Mouse (Mus musculus) embryonic facial prominence, embryonic 13.5 days (tissue): ENCODE data around the gene Olfr266. TPM values are rescaled to one million over a fixed set of nuclear protein-coding genes. Genes with fewer than 3 reads are reported as not detected.

ENCODE experiments used
- ATAC-seq: fragments of 200-750 bp; cut with Nextera tagmentation; 2 replicates; pipeline ENCODE4 v1.8.0; 2017; ENCODE audit warnings: low read depth; ENCODE audit not compliant: insufficient number of reproducible peaks, insufficient read depth, low FRiP score, low TSS enrichment
- H3K27ac ChIP-seq: fragments of 300-500 bp; sonication (generic); 2 replicates; pipeline ENCODE4 v1.5.1; 2015; ENCODE audit warnings: moderate library complexity, mild to moderate bottlenecking, inconsistent platforms
- H3K27me3 ChIP-seq: fragments of 300-500 bp; sonication (generic); 2 replicates; pipeline ENCODE4 v1.6.1; 2015; ENCODE audit warnings: mild to moderate bottlenecking, inconsistent platforms
- H3K36me3 ChIP-seq: fragments of 300-500 bp; sonication (generic); 2 replicates; pipeline ENCODE4 v1.6.1; 2015; ENCODE audit warnings: mild to moderate bottlenecking, inconsistent platforms
- H3K4me1 ChIP-seq: fragments of 300-500 bp; sonication (generic); 2 replicates; pipeline ENCODE4 v1.6.1; 2015; ENCODE audit warnings: inconsistent platforms
- H3K4me2 ChIP-seq: fragments of 300-500 bp; sonication (generic); 2 replicates; pipeline ENCODE4 v1.6.1; 2015; ENCODE audit warnings: moderate library complexity, mild to moderate bottlenecking, inconsistent platforms
- H3K4me3 ChIP-seq: fragments of 300-500 bp; sonication (generic); 2 replicates; pipeline ENCODE4 v1.5.1; 2015; ENCODE audit warnings: mild to moderate bottlenecking, inconsistent platforms
- H3K9ac ChIP-seq: fragments of 300-500 bp; sonication (generic); 2 replicates; pipeline ENCODE4 v1.6.1; 2015; ENCODE audit warnings: mild to moderate bottlenecking, inconsistent platforms
- H3K9me3 ChIP-seq: fragments of 300-500 bp; sonication (generic); 2 replicates; pipeline ENCODE4 v1.6.1; 2016; ENCODE audit warnings: inconsistent platforms
- WGBS: fragments of 180-500 bp; shearing (Covaris S2); methylation state at CpG from one replicate; pipeline ENCODE4 v1.1.7; 2015; ENCODE audit warnings: mixed read lengths; 5-methylcytosine and 5-hydroxymethylcytosine counted together
- polyA plus RNA-seq: library from polyadenylated mRNA; unstranded; fragments of >200 nt; fragmentation: Nextera tagmentation; extraction: Ambion mirVana; gene quantifications from 2 replicates; pipeline ENCODE4 v1.2.1, GENCODE M21; 2015

The Olfr266 gene
- polyA plus RNA-seq = not detected in 2 replicates

- Histone ChIP-seq H3K36me3 (no peaks in the 10 kb centered on the region), H3K4me1 (no peaks in the 10 kb centered on the region), H3K4me2 (no peak within 1 kb of the TSS), H3K27me3 (no peaks in the 10 kb centered on the region), H3K27ac (no peak within 1 kb of the TSS), H3K9ac (no peak within 1 kb of the TSS), H3K4me3 (no peak within 1 kb of the TSS), H3K9me3 (no peaks in the 10 kb centered on the region)
- 80% methylated on average over 1 of the region's 1 CpGs for WGBS
- no peak for ATAC-seq
Measured at GRCm38 (mm10) chr3:106826187-106826586, at the start of gene Olfr266. Olfr266 (minus strand) TSS chr3:106826287.

- ATAC-seq = no peak
- H3K36me3 ChIP-seq = no peaks in the 10 kb centered on the region
- H3K27me3 ChIP-seq = no peaks in the 10 kb centered on the region
- H3K9me3 ChIP-seq = no peaks in the 10 kb centered on the region; the same call in 1 of the 2 replicates
- H3K4me2 ChIP-seq = no peak overlapping the region
- H3K9ac ChIP-seq = no peak overlapping the region
- H3K4me1 ChIP-seq = no peaks in the 10 kb centered on the region
- no peak overlapping the region for H3K4me3 ChIP-seq
- 93% methylated on average over 1 of the region's 1 CpGs for WGBS
- H3K27ac ChIP-seq = no peak overlapping the region
Measured at GRCm38 (mm10) chr3:106875626-106876025, 49.5 kb upstream of the Olfr266 start.

GRCm38 (mm10) chr3:106872893-106873292, 46.8 kb upstream of the Olfr266 start:
- no peaks in the 10 kb centered on the region for H3K27me3 ChIP-seq
- H3K4me1 ChIP-seq = no peaks in the 10 kb centered on the region
- no peak overlapping the region for H3K27ac ChIP-seq
- no peak overlapping the region for H3K4me2 ChIP-seq
- H3K36me3 ChIP-seq = no peaks in the 10 kb centered on the region
- H3K9me3 ChIP-seq = no peaks in the 10 kb centered on the region; the same call in 1 of the 2 replicates
- no peak for ATAC-seq
- no peak overlapping the region for H3K9ac ChIP-seq
- H3K4me3 ChIP-seq = no peak overlapping the region

- no peaks in the 10 kb centered on the region for H3K4me1 ChIP-seq
- H3K27me3 ChIP-seq = no peaks in the 10 kb centered on the region
- no peak overlapping the region for H3K4me2 ChIP-seq
- WGBS = 70% methylated on average over 1 of the region's 1 CpGs
- no peak overlapping the region for H3K9ac ChIP-seq
- no peak for ATAC-seq
- no peaks in the 10 kb centered on the region for H3K36me3 ChIP-seq
- H3K4me3 ChIP-seq = no peak overlapping the region
- H3K9me3 ChIP-seq = no peaks in the 10 kb centered on the region; the same call in 1 of the 2 replicates
- no peak overlapping the region for H3K27ac ChIP-seq
Measured at GRCm38 (mm10) chr3:106832107-106832506, 6.0 kb upstream of the Olfr266 start.

GRCm38 (mm10) chr3:106817676-106818075, 8.4 kb downstream of the Olfr266 start:
- Histone ChIP-seq H3K4me1 (no peaks in the 10 kb centered on the region), H3K9ac (no peak overlapping the region), H3K4me3 (no peak overlapping the region), H3K36me3 (no peaks in the 10 kb centered on the region), H3K9me3 (no peaks in the 10 kb centered on the region), H3K27ac (no peak overlapping the region), H3K4me2 (no peak overlapping the region), H3K27me3 (no peaks in the 10 kb centered on the region)
- 78% methylated on average over 2 of the region's 2 CpGs for WGBS
- no peak for ATAC-seq

- no peak for ATAC-seq
- Histone ChIP-seq H3K4me2 (no peak overlapping the region), H3K27me3 (no peaks in the 10 kb centered on the region), H3K36me3 (no peaks in the 10 kb centered on the region), H3K27ac (no peak overlapping the region), H3K4me1 (no peaks in the 10 kb centered on the region), H3K9ac (no peak overlapping the region), H3K4me3 (no peak overlapping the region), H3K9me3 (no peaks in the 10 kb centered on the region)
- WGBS = 53% methylated on average over 2 of the region's 2 CpGs
Measured at GRCm38 (mm10) chr3:106808972-106809695, 17.0 kb downstream of the Olfr266 start.

- H3K9me3 ChIP-seq = no peaks in the 10 kb centered on the region
- H3K27ac ChIP-seq = no peak overlapping the region
- no peak overlapping the region for H3K9ac ChIP-seq
- no peak overlapping the region for H3K4me2 ChIP-seq
- no peaks in the 10 kb centered on the region for H3K36me3 ChIP-seq
- no peaks in the 10 kb centered on the region for H3K27me3 ChIP-seq
- no peaks in the 10 kb centered on the region for H3K4me1 ChIP-seq
- no peak overlapping the region for H3K4me3 ChIP-seq
- no peak for ATAC-seq
Measured at GRCm38 (mm10) chr3:106798079-106798478, 28.0 kb downstream of the Olfr266 start.

GRCm38 (mm10) chr3:106789930-106790329, 36.2 kb downstream of the Olfr266 start, which contains the start of gene Cd53:
Cd53 (minus strand) TSS chr3:106790149.
- no peaks in the 10 kb centered on the region for H3K4me1 ChIP-seq
- H3K9me3 ChIP-seq = no peaks in the 10 kb centered on the region
- H3K4me3 ChIP-seq = no peak within 1 kb of the TSS
- ATAC-seq = no peak
- no peak within 1 kb of the TSS for H3K27ac ChIP-seq
- no peaks in the 10 kb centered on the region for H3K36me3 ChIP-seq
- no peak within 1 kb of the TSS for H3K4me2 ChIP-seq
- H3K27me3 ChIP-seq = no peaks in the 10 kb centered on the region
- H3K9ac ChIP-seq = no peak within 1 kb of the TSS
- WGBS = 86% methylated on average over 2 of the region's 2 CpGs

GRCm38 (mm10) chr3:106788440-106788887, 37.6 kb downstream of the Olfr266 start:
- Histone ChIP-seq H3K36me3 (no peaks in the 10 kb centered on the region), H3K27me3 (no peaks in the 10 kb centered on the region), H3K4me3 (no peak overlapping the region), H3K4me1 (no peaks in the 10 kb centered on the region), H3K27ac (no peak overlapping the region), H3K9me3 (no peaks in the 10 kb centered on the region), H3K9ac (no peak overlapping the region), H3K4me2 (no peak overlapping the region)
- 50% methylated on average over 2 of the region's 2 CpGs for WGBS
- no peak for ATAC-seq

- no peaks in the 10 kb centered on the region for H3K27me3 ChIP-seq
- H3K4me2 ChIP-seq = no peak overlapping the region
- no peak overlapping the region for H3K4me3 ChIP-seq
- ATAC-seq = no peak
- no peak overlapping the region for H3K9ac ChIP-seq
- no peaks in the 10 kb centered on the region for H3K36me3 ChIP-seq
- no peaks in the 10 kb centered on the region for H3K4me1 ChIP-seq
- H3K9me3 ChIP-seq = no peaks in the 10 kb centered on the region
- no peak overlapping the region for H3K27ac ChIP-seq
Measured at GRCm38 (mm10) chr3:106787972-106788371, 38.1 kb downstream of the Olfr266 start.

GRCm38 (mm10) chr3:106785130-106785529, 41.0 kb downstream of the Olfr266 start:
- H3K36me3 ChIP-seq = no peaks in the 10 kb centered on the region
- WGBS = 73% methylated on average over 3 of the region's 3 CpGs
- no peaks in the 10 kb centered on the region for H3K4me1 ChIP-seq
- no peak overlapping the region for H3K4me2 ChIP-seq
- H3K27ac ChIP-seq = no peak overlapping the region
- no peak for ATAC-seq
- no peak overlapping the region for H3K4me3 ChIP-seq
- H3K27me3 ChIP-seq = no peaks in the 10 kb centered on the region
- no peaks in the 10 kb centered on the region for H3K9me3 ChIP-seq
- H3K9ac ChIP-seq = no peak overlapping the region

- Histone ChIP-seq H3K27me3 (no peaks in the 10 kb centered on the region), H3K9ac (no peak overlapping the region), H3K9me3 (no peaks in the 10 kb centered on the region), H3K4me3 (no peak overlapping the region), H3K36me3 (no peaks in the 10 kb centered on the region), H3K27ac (no peak overlapping the region), H3K4me1 (no peaks in the 10 kb centered on the region), H3K4me2 (no peak overlapping the region)
- WGBS = 80% methylated on average over 1 of the region's 1 CpGs
- no peak for ATAC-seq
Measured at GRCm38 (mm10) chr3:106771834-106772233, 54.3 kb downstream of the Olfr266 start.
